Mouse (Mus musculus): Measurements from ENCODE around the gene Fbxo6.

DNA sequence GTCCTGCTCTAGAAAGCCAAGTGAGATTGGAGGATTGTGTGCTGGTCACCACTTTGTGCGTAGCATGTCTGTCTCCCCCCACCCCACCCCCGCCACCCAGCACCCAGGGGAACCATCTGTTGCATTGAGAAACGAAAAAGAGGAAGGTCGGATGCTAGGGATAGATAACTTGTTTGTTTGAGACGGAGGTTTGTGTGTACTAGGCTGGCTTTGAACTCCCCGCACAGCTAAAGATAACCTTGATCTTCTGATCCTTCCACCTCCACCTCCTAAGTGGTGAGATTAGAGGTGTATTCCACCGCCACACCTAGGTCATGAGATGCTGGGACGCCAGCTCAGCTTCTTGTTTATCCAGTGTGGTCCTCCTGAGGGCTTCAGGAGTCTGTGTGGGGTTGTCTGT, 17.0 kb downstream of the Fbxo6 start:
- TF ChIP-seq CTCF (IDR thresholded peaks at IDR 0.05; ENCODE audit: extremely low read depth, insufficient read depth, insufficient read length, insufficient replicate concordance) = no peak
- TF ChIP-seq POLR2A (IDR thresholded peaks at IDR 0.05; ENCODE audit: low read depth, low read length) = no peak

Data from spleen, adult 2 months (tissue).